Mouse (Mus musculus): ENCODE measurements around the gene Ift122. TPM values are rescaled to one million over a fixed set of nuclear protein-coding genes. Genes with fewer than 3 reads are reported as not detected.

Gene Ift122
- total and polyA plus RNA-seq, 3 experiments = 7.9 to 14.1 (median 8.6) TPM

DNA sequence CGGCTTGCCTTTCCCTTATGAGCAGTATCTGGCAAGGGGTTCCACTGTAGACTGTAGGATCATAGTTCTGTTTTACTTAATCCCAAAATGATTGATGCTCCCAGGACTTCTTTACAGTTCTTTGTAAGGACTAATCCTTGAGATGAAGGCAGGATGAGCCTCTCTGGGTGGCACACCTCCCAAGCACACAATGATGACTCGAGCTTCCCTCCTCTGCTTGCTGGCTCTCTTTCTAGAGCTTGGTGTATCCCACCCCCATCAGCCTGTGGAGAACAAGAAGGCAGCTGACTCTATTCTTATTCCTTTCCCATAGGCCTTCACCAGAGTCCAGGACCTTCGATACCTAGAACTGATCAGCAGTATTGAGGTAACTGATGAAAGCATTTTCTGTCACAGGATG lies 49.3 kb downstream of the Ift122 start:
- Histone ChIP-seq H3K9ac (ENCODE audit: insufficient read depth, low read depth) (no peak overlapping the region), H3K4me3 (replicated peaks in 1 of 3; ENCODE audit: low read depth in 2 of 3, low read length in 2 of 3, poor library complexity in 1 of 3) (no peak overlapping the region), H3K4me2 (ENCODE audit: insufficient read depth, low read depth, poor library complexity, severe bottlenecking) (no peak overlapping the region), H3K36me3 (replicated peaks in 1 of 2; ENCODE audit: control insufficient read depth in 1 of 2, insufficient read depth in 1 of 2, low read length in 1 of 2) (peaks cover 6 to 27% of the 10 kb centered on the region in 2 experiments), H3K27ac (ENCODE audit: insufficient read depth, low read depth) (no peak overlapping the region), H3K4me1 (ENCODE audit: control insufficient read depth in 1 of 2, insufficient read depth in 2 of 2) (peaks cover 30 to 81% of the 10 kb centered on the region in 2 experiments), H3K27me3 (replicated peaks) (no peaks in the 10 kb centered on the region), H3K9me3 (replicated peaks; ENCODE audit: low read length) (no peaks in the 10 kb centered on the region), H3K79me2 (replicated peaks; ENCODE audit: control insufficient read depth, extremely low read depth, insufficient read depth, poor library complexity, severe bottlenecking) (no peaks in the 10 kb centered on the region)
- in situ Hi-C loops (cut with MboI; ENCODE audit: low pct_ligation_motif_present, low pct_unique_long_range_greater_than_20kb, low sequenced_read_pairs) (loop anchor here (5.0 kb wide), 2 partner anchors 95 to 230 kb away; partner anchors contain the start of gene Plxnd1), dilution Hi-C loops (cut with MboI; ENCODE audit: extremely low pct_ligation_motif_present, extremely low pct_unique_long_range_greater_than_20kb, low sequenced_read_pairs) (no loop called here)
- DNase-seq (ENCODE audit: extremely low read depth) = no peak
- TF ChIP-seq BHLHE40 (IDR thresholded peaks at IDR 0.05; ENCODE audit: low read depth, low read length) (no peak), TBP (conservative IDR thresholded peaks at IDR 0.05; ENCODE audit: low read depth, low read length) (no peak), RAD21 (IDR thresholded peaks at IDR 0.05; ENCODE audit: low read depth, low read length) (no peak), ETS1 (conservative IDR thresholded peaks at IDR 0.05; ENCODE audit: low read depth, low read length) (no peak), CHD1 (IDR thresholded peaks at IDR 0.05; ENCODE audit: low read depth, low read length) (no peak), JUN (IDR thresholded peaks at IDR 0.05; ENCODE audit: insufficient read depth, low read depth, low read length) (no peak), MAX (IDR thresholded peaks at IDR 0.05; ENCODE audit: low read length) (no peak), MYC (IDR thresholded peaks at IDR 0.05; ENCODE audit: low read depth, low read length) (no peak), IRF4 (IDR thresholded peaks at IDR 0.05; ENCODE audit: low read depth, low read length) (no peak), NRF1 (IDR thresholded peaks at IDR 0.05; ENCODE audit: low read depth, low read length) (no peak)

DNA sequence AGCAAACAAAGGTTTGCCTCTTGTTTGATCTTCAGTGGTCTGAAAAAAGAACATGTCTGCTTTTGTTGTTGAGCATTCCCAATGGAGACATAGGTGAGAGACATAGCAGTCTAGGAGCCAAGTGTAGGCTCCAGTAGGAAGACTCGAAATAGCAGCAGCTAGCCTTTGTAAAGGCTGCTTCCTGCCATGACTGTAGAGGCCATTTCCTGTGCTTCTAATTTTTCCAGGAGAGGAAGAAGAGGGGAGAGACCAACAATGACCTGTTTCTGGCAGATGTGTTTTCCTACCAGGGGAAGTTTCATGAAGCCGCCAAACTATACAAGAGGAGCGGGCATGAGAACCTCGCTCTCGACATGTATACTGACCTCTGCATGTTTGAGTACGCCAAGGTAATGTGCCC lies 52.3 kb downstream of the Ift122 start:
- Histone ChIP-seq H3K9me3 (replicated peaks; ENCODE audit: low read length) (no peaks in the 10 kb centered on the region), H3K4me3 (replicated peaks in 1 of 3; ENCODE audit: low read depth in 2 of 3, low read length in 2 of 3, poor library complexity in 1 of 3) (no peak overlapping the region), H3K4me2 (ENCODE audit: insufficient read depth, low read depth, poor library complexity, severe bottlenecking) (no peak overlapping the region), H3K36me3 (replicated peaks in 1 of 2; ENCODE audit: control insufficient read depth in 1 of 2, insufficient read depth in 1 of 2, low read length in 1 of 2) (peaks cover 6 to 19% of the 10 kb centered on the region in 2 experiments), H3K27ac (ENCODE audit: insufficient read depth, low read depth) (no peak overlapping the region), H3K9ac (ENCODE audit: insufficient read depth, low read depth) (no peak overlapping the region), H3K27me3 (replicated peaks) (no peaks in the 10 kb centered on the region), H3K79me2 (replicated peaks; ENCODE audit: control insufficient read depth, extremely low read depth, insufficient read depth, poor library complexity, severe bottlenecking) (no peaks in the 10 kb centered on the region), H3K4me1 (ENCODE audit: control insufficient read depth in 1 of 2, insufficient read depth in 2 of 2) (peaks cover 51 to 90% of the 10 kb centered on the region in 2 experiments)
- no peak for TF ChIP-seq ZKSCAN1 (IDR thresholded peaks at IDR 0.05; ENCODE audit: borderline replicate concordance, low read depth, low read length)
- no peak for TF ChIP-seq NRF1 (IDR thresholded peaks at IDR 0.05; ENCODE audit: low read depth, low read length)
- no peak for TF ChIP-seq POLR2A (IDR thresholded peaks at IDR 0.05; ENCODE audit: low read depth, low read length)
- TF ChIP-seq GABPA (IDR thresholded peaks at IDR 0.05; ENCODE audit: insufficient replicate concordance, low read depth, low read length) = no peak
- no peak for TF ChIP-seq CHD1 (IDR thresholded peaks at IDR 0.05; ENCODE audit: low read depth, low read length)
- no peak for TF ChIP-seq USF1 (IDR thresholded peaks at IDR 0.05; ENCODE audit: low read depth, low read length)
- no peak for TF ChIP-seq SIN3A (IDR thresholded peaks at IDR 0.05; ENCODE audit: low read length)
- TF ChIP-seq HCFC1 (IDR thresholded peaks at IDR 0.05; ENCODE audit: low read depth, low read length) = no peak
- no peak for TF ChIP-seq RAD21 (IDR thresholded peaks at IDR 0.05; ENCODE audit: low read depth, low read length)
- no peak for TF ChIP-seq IRF4 (IDR thresholded peaks at IDR 0.05; ENCODE audit: low read depth, low read length)
- dilution Hi-C loops (cut with MboI; ENCODE audit: extremely low pct_ligation_motif_present, extremely low pct_unique_long_range_greater_than_20kb, low sequenced_read_pairs) (no loop called here), in situ Hi-C loops (cut with MboI; ENCODE audit: low pct_ligation_motif_present, low pct_unique_long_range_greater_than_20kb, low sequenced_read_pairs) (loop anchor here (5.0 kb wide), 1 partner anchor 37 kb away; the partner anchor contains the start of gene H1foo)
- no peak for DNase-seq (ENCODE audit: extremely low read depth)
